Mouse (Mus musculus): ENCODE results near the gene Hand2. TPM values are rescaled to one million over a fixed set of nuclear protein-coding genes. Genes with fewer than 3 reads are reported as not detected.

Gene Hand2
- polyA plus RNA-seq (2014; fragmentation: Illumina TruSeq; extraction: RNeasy Lipid Tissue Mini Kit (QIAGEN cat#74804); ENCODE audit: low read depth, low replicate concordance): 18.0 TPM

GRCm38 (mm10) chr8:57320851-57321743 lies at the start of gene Hand2:
Gene Hand2 (plus strand): TSS chr8:57320983.

Other genes starting within 250 kb of the Hand2 start
- 0.99 TPM for gene Scrg1, start 134.9 kb downstream of the Hand2 start, polyA plus RNA-seq (2014; fragmentation: Illumina TruSeq; extraction: RNeasy Lipid Tissue Mini Kit (QIAGEN cat#74804); ENCODE audit: low read depth, low replicate concordance)
- 19.7 TPM for gene Sap30, start 166.9 kb downstream of the Hand2 start, polyA plus RNA-seq (2014; fragmentation: Illumina TruSeq; extraction: RNeasy Lipid Tissue Mini Kit (QIAGEN cat#74804); ENCODE audit: low read depth, low replicate concordance)
- 13.5 TPM for gene Hmgb2, start 190.9 kb downstream of the Hand2 start, polyA plus RNA-seq (2014; fragmentation: Illumina TruSeq; extraction: RNeasy Lipid Tissue Mini Kit (QIAGEN cat#74804); ENCODE audit: low read depth, low replicate concordance)

All from adrenal gland, adult 10 weeks (tissue).